Mouse (Mus musculus) G1E-ER4 (cell line): ENCODE measurements around the gene Tgfb3. TPM values are rescaled to one million over a fixed set of nuclear protein-coding genes. Genes with fewer than 3 reads are reported as not detected.

Experiments
- GATA1 ChIP-seq: IDR thresholded peaks from one replicate; pipeline ENCODE4 v1.8.0; 2012; ENCODE audit warnings: low read length, inconsistent platforms
- polyA plus RNA-seq: library from polyadenylated mRNA; stranded (reverse); fragments of >175 nt; gene quantifications from 2 replicates; pipeline ENCODE4 v1.2.3, GENCODE M21; 2012

Tgfb3 gene
- polyA plus RNA-seq, 1 experiment, result 0.18 TPM

- TF ChIP-seq GATA1, result no peak
Observed at GRCm38 (mm10) chr12:86023081-86023871, 55.6 kb downstream of the Tgfb3 start.

- TF ChIP-seq GATA1, result no peak
Observed at GRCm38 (mm10) chr12:86022282-86022984, 56.4 kb downstream of the Tgfb3 start.

GRCm38 (mm10) chr12:86021583-86021982 lies 57.3 kb downstream of the Tgfb3 start:
- TF ChIP-seq GATA1, result no peak

- no peak for TF ChIP-seq GATA1
Observed at GRCm38 (mm10) chr12:86017360-86017759, 61.5 kb downstream of the Tgfb3 start.

- TF ChIP-seq GATA1, result no peak
Observed at GRCm38 (mm10) chr12:86015114-86015513, 63.7 kb downstream of the Tgfb3 start.

GRCm38 (mm10) chr12:86014621-86015020 lies 64.2 kb downstream of the Tgfb3 start:
- no peak for TF ChIP-seq GATA1

- TF ChIP-seq GATA1, result no peak
Observed at GRCm38 (mm10) chr12:86014174-86014573, 64.7 kb downstream of the Tgfb3 start.

- TF ChIP-seq GATA1, result no peak
Observed at GRCm38 (mm10) chr12:86012195-86012594, 66.6 kb downstream of the Tgfb3 start.

- no peak for TF ChIP-seq GATA1
Observed at GRCm38 (mm10) chr12:86010656-86011055, 68.2 kb downstream of the Tgfb3 start.

GRCm38 (mm10) chr12:86007377-86007776 lies 71.5 kb downstream of the Tgfb3 start:
- TF ChIP-seq GATA1, result no peak

Other genes with a start within 250 kb of the Tgfb3 start
- 0.16 and 0.17 TPM in 2 replicates for gene Ift43, start 3.5 kb upstream of the Tgfb3 start, polyA plus RNA-seq
- gene Gpatch2l, start 162.8 kb upstream of the Tgfb3 start, polyA plus RNA-seq, result 10.1 and 11.5 TPM in 2 replicates